Mouse (Mus musculus) intestine, embryonic 16.5 days (tissue): ENCODE results near the gene Tmem220. TPM values are rescaled to one million over a fixed set of nuclear protein-coding genes. Genes with fewer than 3 reads are reported as not detected.

Experiments
- ATAC-seq: fragments of 200-750 bp; cut with Nextera tagmentation; 2 replicates; pipeline ENCODE4 v1.8.0; 2017; ENCODE audit warnings: moderate TSS enrichment, moderate library complexity
- H3K27ac ChIP-seq: fragments of 300-500 bp; sonication (generic); 2 replicates; pipeline ENCODE4 v1.5.1; 2014; ENCODE audit warnings: mild to moderate bottlenecking, low read length
- H3K27me3 ChIP-seq: fragments of 300-500 bp; sonication (generic); replicated peaks from 2 replicates; pipeline ENCODE4 v1.6.1; 2014; ENCODE audit warnings: low read length, control low read depth, mixed read lengths; ENCODE audit not compliant: control insufficient read depth, insufficient read depth
- H3K36me3 ChIP-seq: fragments of 300-500 bp; sonication (generic); 2 replicates; pipeline ENCODE4 v1.6.1; 2014; ENCODE audit warnings: low read length, control low read depth; ENCODE audit not compliant: control insufficient read depth, insufficient read depth
- H3K4me1 ChIP-seq: fragments of 300-500 bp; sonication (generic); 2 replicates; pipeline ENCODE4 v1.6.1; 2014; ENCODE audit warnings: low read length, control low read depth, mixed read lengths; ENCODE audit not compliant: control insufficient read depth, insufficient read depth
- H3K4me2 ChIP-seq: fragments of 300-500 bp; sonication (generic); 2 replicates; pipeline ENCODE4 v1.6.1; 2014; ENCODE audit warnings: low read depth, low read length, control low read depth
- H3K4me3 ChIP-seq: fragments of 300-500 bp; sonication (generic); 2 replicates; pipeline ENCODE4 v1.5.1; 2014; ENCODE audit warnings: mild to moderate bottlenecking, low read length
- H3K9ac ChIP-seq: fragments of 300-500 bp; sonication (generic); 2 replicates; pipeline ENCODE4 v1.6.1; 2014; ENCODE audit warnings: low read depth, low read length
- H3K9me3 ChIP-seq: fragments of 300-500 bp; sonication (generic); 2 replicates; pipeline ENCODE4 v1.6.1; 2016; ENCODE audit warnings: low read length, control low read depth; ENCODE audit not compliant: control insufficient read depth
- WGBS: fragments of 180-500 bp; shearing (Covaris S2); extraction: QIAGEN DNeasy Blood & Tissue Kit; methylation state at CpG from one replicate; pipeline ENCODE4 v1.1.7; 2014; 5-methylcytosine and 5-hydroxymethylcytosine counted together
- polyA plus RNA-seq: library from polyadenylated mRNA; unstranded; fragments of >200 nt; fragmentation: Nextera tagmentation; extraction: Ambion mirVana; gene quantifications from 2 replicates; pipeline ENCODE4 v1.2.1, GENCODE M21; 2015

Tmem220 gene
- polyA plus RNA-seq, 1 experiment from 2014 or later = 3.4 TPM

DNA sequence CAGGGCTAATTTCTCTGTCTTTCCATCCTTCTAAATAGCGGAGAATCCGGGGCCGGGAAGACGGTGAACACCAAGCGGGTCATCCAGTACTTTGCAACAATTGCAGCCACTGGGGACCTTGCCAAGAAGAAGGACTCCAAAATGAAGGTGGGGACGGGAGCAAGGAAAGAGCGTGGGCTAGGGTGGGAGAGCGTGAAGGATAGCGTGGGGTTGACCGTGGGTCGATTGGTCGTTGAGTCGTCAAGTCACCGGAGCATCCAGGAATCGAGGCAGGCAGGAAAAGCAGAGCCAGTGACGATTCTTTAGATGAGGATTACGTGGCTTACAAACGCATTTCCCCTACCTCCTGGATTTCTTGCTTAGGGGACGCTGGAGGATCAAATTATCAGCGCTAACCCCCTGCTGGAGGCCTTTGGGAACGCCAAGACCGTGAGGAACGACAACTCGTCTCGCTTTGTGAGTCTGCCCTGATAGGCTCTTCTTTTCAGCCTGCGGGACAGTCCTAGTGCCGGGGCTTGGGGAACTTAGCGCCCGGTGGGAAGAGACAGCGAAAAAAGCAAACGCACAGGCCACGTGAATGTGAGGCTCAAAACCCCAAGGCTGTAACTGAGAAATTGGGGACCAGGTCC lies 58.9 kb downstream of the Tmem220 start:
- WGBS = 46% methylated on average over 32 of the region's 32 CpGs
- peaks cover 7% of the 10 kb centered on the region for H3K4me1 ChIP-seq
- no peak for ATAC-seq
- no peaks in the 10 kb centered on the region for H3K36me3 ChIP-seq
- no peak overlapping the region for H3K9ac ChIP-seq
- no peak overlapping the region for H3K4me3 ChIP-seq
- no peak overlapping the region for H3K4me2 ChIP-seq
- no peaks in the 10 kb centered on the region for H3K9me3 ChIP-seq
- H3K27ac ChIP-seq = no peak overlapping the region
- H3K27me3 ChIP-seq = peaks cover 9% of the 10 kb centered on the region

Other genes starting within 250 kb of the Tmem220 start
- gene Pirt, start 113.2 kb upstream of the Tmem220 start, polyA plus RNA-seq = 6.7 and 6.8 TPM in 2 replicates
- 2.2 and 2.8 TPM in 2 replicates for gene Tmem238l, start 68.5 kb upstream of the Tmem220 start, polyA plus RNA-seq
- gene Adprm, start 27.4 kb downstream of the Tmem220 start, polyA plus RNA-seq = 20.8 and 22.1 TPM in 2 replicates
- gene Sco1, start 27.5 kb downstream of the Tmem220 start, polyA plus RNA-seq = 17.7 and 18.6 TPM in 2 replicates
- 0.50 and 1.1 TPM in 2 replicates for gene Myh3, start 53.1 kb downstream of the Tmem220 start, polyA plus RNA-seq
- gene Myh2, start 145.9 kb downstream of the Tmem220 start, polyA plus RNA-seq = 0.02 TPM in 2 replicates
- gene Myh1, start 174.9 kb downstream of the Tmem220 start, polyA plus RNA-seq = 0.04 TPM in 1 of 2 replicates, not detected in the other
- not detected in 2 replicates for gene Myh4, start 212.9 kb downstream of the Tmem220 start, polyA plus RNA-seq